Mouse (Mus musculus) intestine, embryonic 16.5 days (tissue): ENCODE measurements at regions not wholly inside any gene's neighbourhood (a gene's known extent, or its start where the extent isn't known, plus 50 kb on each side); places are given as distances from the start of the nearest gene placed in this dataset.

Source experiments
- ATAC-seq: fragments of 200-750 bp; cut with Nextera tagmentation; 2 replicates; pipeline ENCODE4 v1.8.0; 2017; ENCODE audit warnings: moderate TSS enrichment, moderate library complexity
- H3K27ac ChIP-seq: fragments of 300-500 bp; sonication (generic); 2 replicates; pipeline ENCODE4 v1.5.1; 2014; ENCODE audit warnings: mild to moderate bottlenecking, low read length
- H3K27me3 ChIP-seq: fragments of 300-500 bp; sonication (generic); replicated peaks from 2 replicates; pipeline ENCODE4 v1.6.1; 2014; ENCODE audit warnings: low read length, control low read depth, mixed read lengths; ENCODE audit not compliant: control insufficient read depth, insufficient read depth
- H3K36me3 ChIP-seq: fragments of 300-500 bp; sonication (generic); 2 replicates; pipeline ENCODE4 v1.6.1; 2014; ENCODE audit warnings: low read length, control low read depth; ENCODE audit not compliant: control insufficient read depth, insufficient read depth
- H3K4me1 ChIP-seq: fragments of 300-500 bp; sonication (generic); 2 replicates; pipeline ENCODE4 v1.6.1; 2014; ENCODE audit warnings: low read length, control low read depth, mixed read lengths; ENCODE audit not compliant: control insufficient read depth, insufficient read depth
- H3K4me2 ChIP-seq: fragments of 300-500 bp; sonication (generic); 2 replicates; pipeline ENCODE4 v1.6.1; 2014; ENCODE audit warnings: low read depth, low read length, control low read depth
- H3K4me3 ChIP-seq: fragments of 300-500 bp; sonication (generic); 2 replicates; pipeline ENCODE4 v1.5.1; 2014; ENCODE audit warnings: mild to moderate bottlenecking, low read length
- H3K9ac ChIP-seq: fragments of 300-500 bp; sonication (generic); 2 replicates; pipeline ENCODE4 v1.6.1; 2014; ENCODE audit warnings: low read depth, low read length
- H3K9me3 ChIP-seq: fragments of 300-500 bp; sonication (generic); 2 replicates; pipeline ENCODE4 v1.6.1; 2016; ENCODE audit warnings: low read length, control low read depth; ENCODE audit not compliant: control insufficient read depth
- WGBS: fragments of 180-500 bp; shearing (Covaris S2); extraction: QIAGEN DNeasy Blood & Tissue Kit; methylation state at CpG from one replicate; pipeline ENCODE4 v1.1.7; 2014; 5-methylcytosine and 5-hydroxymethylcytosine counted together

DNA sequence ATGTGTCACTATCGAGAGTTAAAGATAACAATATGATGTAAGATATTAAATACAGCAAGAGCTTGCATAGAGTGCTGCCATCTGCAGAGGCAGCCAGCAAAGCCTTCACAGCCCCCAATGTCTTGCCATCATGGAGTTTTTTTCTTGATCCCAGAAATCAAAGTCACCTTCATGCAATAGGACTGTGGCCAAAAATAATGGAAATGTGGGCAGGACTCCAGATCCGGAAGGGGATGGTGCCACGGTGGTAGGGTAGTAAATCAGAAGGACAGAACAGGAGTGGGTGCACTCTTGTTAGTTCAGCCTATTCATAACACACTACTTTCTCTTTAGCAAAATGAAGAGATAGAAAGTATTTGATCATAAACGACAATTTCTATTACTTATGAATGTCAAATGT lies 145.3 kb downstream of the Cavin4 start:
- H3K4me2 ChIP-seq: no peak overlapping the region
- no peaks in the 10 kb centered on the region for H3K36me3 ChIP-seq
- H3K4me1 ChIP-seq: no peaks in the 10 kb centered on the region
- H3K4me3 ChIP-seq: no peak overlapping the region
- H3K27me3 ChIP-seq: no peaks in the 10 kb centered on the region
- H3K9me3 ChIP-seq: no peaks in the 10 kb centered on the region
- H3K9ac ChIP-seq: no peak overlapping the region
- 89% methylated on average over 4 of the region's 4 CpGs for WGBS
- ATAC-seq: no peak
- H3K27ac ChIP-seq: no peak overlapping the region

DNA sequence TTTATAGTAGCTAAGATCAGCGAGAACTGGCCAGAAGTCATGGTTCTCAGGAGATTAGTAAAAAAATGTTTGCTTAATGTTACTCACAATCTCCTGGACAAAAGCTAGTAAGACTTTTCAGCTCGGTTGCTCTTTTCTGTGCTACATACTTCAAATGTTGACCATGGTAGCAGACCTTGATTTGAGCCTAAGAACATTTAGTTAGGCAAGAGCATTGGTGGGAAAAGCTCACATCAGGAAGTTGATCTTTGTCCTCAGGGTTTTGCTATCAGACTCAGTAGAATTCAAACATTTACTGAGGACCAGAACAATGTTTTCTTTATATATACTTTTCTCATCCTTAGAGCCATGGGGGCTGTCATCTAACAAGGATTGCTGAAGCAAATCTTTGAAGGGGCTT lies 170.4 kb downstream of the Cavin4 start:
- Histone ChIP-seq H3K9me3 (no peaks in the 10 kb centered on the region), H3K4me2 (no peak overlapping the region), H3K27ac (no peak overlapping the region), H3K27me3 (no peaks in the 10 kb centered on the region), H3K9ac (no peak overlapping the region), H3K4me1 (no peaks in the 10 kb centered on the region), H3K36me3 (no peaks in the 10 kb centered on the region), H3K4me3 (no peak overlapping the region)
- WGBS: 51% methylated on average over 2 of the region's 2 CpGs
- no peak for ATAC-seq

DNA sequence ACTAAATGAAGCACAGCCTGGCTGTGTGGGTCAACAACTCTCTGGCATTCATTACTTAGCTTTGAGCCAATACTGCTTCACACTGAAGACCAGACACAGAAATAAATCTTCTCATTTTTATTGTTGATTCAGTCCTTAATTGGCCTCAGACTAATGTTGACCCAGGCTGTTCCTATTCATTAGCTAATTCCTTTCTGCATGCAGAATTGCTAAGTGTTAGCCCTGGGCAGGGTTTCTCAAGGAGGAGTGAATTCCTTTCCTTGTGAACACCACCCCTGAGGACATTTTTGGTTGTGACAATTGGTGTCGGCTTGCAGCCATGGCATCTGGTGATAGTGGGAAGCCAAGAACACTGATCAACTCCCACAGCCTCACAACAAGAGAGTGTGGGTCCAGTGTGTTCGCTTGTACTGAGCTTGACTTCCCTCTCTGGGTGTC lies 179.5 kb downstream of the Cavin4 start:
- no peak overlapping the region for H3K4me2 ChIP-seq
- H3K4me3 ChIP-seq: no peak overlapping the region
- H3K27me3 ChIP-seq: no peaks in the 10 kb centered on the region
- no peaks in the 10 kb centered on the region for H3K36me3 ChIP-seq
- WGBS: 66% methylated on average over 2 of the region's 2 CpGs
- ATAC-seq: no peak
- H3K9ac ChIP-seq: no peak overlapping the region
- no peaks in the 10 kb centered on the region for H3K9me3 ChIP-seq
- no peak overlapping the region for H3K27ac ChIP-seq
- H3K4me1 ChIP-seq: no peaks in the 10 kb centered on the region

DNA sequence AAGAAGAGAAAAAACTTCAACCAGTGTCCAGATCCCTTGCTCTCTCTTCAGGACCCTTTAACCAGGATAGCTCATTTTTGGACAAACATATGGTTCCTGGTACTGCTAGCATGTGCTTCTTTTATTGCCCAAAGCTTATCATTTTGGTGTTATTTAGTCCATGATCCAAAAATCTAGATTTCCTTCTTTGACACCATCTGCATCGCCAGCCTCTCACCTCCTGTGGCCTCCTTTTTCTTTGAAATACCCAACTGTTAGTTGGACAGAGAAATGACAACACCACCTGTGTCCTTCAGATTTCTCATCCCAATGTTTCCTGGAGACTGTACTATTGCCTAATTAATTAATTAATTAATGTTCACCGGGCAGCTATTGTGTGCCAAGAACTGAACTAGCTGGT lies 188.0 kb upstream of the Plppr1 start:
- Histone ChIP-seq H3K9me3 (no peaks in the 10 kb centered on the region), H3K27ac (no peak overlapping the region), H3K4me3 (no peak overlapping the region), H3K4me2 (no peak overlapping the region), H3K4me1 (no peaks in the 10 kb centered on the region), H3K27me3 (no peaks in the 10 kb centered on the region), H3K9ac (no peak overlapping the region), H3K36me3 (no peaks in the 10 kb centered on the region)
- no peak for ATAC-seq
- WGBS: 88% methylated on average over 2 of the region's 2 CpGs

DNA sequence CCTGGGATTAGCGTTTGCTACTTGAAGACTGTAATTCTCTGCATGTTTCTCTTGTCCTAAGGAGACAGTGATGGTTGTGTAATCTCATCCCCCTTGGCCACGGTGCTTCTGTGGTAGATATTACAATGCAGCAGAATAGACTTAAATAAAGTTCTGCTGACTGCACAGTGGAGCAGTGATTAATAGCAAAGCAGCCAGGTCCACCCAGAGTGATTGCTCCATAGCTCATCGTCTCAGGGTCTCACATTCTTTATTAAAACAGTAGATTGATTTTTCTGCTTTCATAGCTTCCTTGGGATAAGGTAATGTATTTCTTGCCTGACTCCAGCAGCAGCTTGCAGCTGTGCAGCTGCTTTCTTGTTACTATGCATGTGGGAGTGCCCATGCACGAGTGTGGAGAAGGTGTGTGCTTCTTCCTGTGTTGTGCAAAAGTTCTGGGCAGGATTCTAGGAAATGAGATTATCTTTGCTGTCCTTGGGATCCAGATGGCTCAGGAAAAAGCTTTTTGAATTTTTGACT lies 169.9 kb upstream of the Plppr1 start:
- H3K4me3 ChIP-seq: no peak overlapping the region
- WGBS: 60% methylated on average over 4 of the region's 4 CpGs
- no peaks in the 10 kb centered on the region for H3K27me3 ChIP-seq
- no peaks in the 10 kb centered on the region for H3K36me3 ChIP-seq
- no peak for ATAC-seq
- no peak overlapping the region for H3K9ac ChIP-seq
- no peak overlapping the region for H3K4me2 ChIP-seq
- no peaks in the 10 kb centered on the region for H3K4me1 ChIP-seq
- no peak overlapping the region for H3K27ac ChIP-seq
- no peaks in the 10 kb centered on the region for H3K9me3 ChIP-seq

DNA sequence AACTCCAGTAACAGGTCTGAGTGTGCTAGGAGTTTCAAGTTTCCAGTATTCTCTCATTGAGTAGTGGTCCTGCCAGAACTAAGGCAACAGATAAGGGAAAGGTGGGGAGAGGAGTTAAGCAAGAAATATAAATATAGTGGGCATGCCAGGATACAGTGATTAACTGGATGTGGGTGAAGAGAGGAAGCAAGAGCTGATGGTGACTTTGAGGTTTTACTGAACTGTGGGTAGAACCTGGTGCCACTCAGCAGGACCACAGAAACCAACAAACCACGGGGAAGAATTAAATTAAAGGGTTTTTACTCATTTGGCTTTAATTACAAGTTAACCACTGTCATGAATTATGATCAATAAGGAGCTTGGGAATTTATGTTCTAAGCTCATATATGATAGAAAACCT lies 154.5 kb upstream of the Plppr1 start:
- no peak for ATAC-seq
- Histone ChIP-seq H3K9ac (no peak overlapping the region), H3K36me3 (no peaks in the 10 kb centered on the region), H3K27me3 (no peaks in the 10 kb centered on the region), H3K4me2 (no peak overlapping the region), H3K9me3 (no peaks in the 10 kb centered on the region), H3K27ac (no peak overlapping the region), H3K4me3 (no peak overlapping the region), H3K4me1 (no peaks in the 10 kb centered on the region)
- WGBS: 83% methylated on average over 1 of the region's 1 CpGs

DNA sequence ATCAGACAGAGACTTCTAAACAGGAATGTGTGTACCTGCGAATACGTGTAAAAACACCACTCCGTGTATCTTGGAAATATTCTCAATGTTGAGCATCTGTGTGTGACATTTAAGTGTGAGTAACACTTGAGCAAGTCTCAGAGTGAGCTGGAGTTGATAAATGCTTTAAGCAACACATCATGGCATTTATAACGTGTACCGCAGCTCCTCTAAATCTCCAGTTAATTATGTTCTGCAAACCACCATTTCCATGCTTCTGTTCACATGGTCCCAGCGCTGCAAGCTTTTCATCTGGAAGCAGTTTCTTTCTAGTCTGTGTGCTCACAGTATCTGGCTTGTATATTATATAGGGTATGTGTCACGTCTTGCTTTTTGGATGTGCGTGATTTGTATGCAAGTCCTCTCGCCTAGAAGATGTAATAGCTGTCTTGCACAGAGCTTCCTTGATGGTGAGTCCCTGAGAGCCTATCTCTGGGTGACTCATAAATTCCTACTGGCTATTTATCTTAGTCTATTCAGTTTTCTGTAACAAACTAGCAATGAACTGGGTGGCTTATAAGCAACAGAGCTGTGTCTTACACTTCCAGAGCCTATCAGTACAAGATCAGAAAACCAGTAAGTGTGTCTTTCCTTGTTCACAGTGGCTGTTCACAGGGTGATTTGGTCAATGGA lies 153.7 kb upstream of the Plppr1 start:
- Histone ChIP-seq H3K9me3 (no peaks in the 10 kb centered on the region), H3K36me3 (no peaks in the 10 kb centered on the region), H3K9ac (no peak overlapping the region), H3K4me1 (no peaks in the 10 kb centered on the region), H3K27me3 (no peaks in the 10 kb centered on the region), H3K4me3 (no peak overlapping the region), H3K4me2 (no peak overlapping the region), H3K27ac (no peak overlapping the region)
- no peak for ATAC-seq
- 69% methylated on average over 9 of the region's 9 CpGs for WGBS

DNA sequence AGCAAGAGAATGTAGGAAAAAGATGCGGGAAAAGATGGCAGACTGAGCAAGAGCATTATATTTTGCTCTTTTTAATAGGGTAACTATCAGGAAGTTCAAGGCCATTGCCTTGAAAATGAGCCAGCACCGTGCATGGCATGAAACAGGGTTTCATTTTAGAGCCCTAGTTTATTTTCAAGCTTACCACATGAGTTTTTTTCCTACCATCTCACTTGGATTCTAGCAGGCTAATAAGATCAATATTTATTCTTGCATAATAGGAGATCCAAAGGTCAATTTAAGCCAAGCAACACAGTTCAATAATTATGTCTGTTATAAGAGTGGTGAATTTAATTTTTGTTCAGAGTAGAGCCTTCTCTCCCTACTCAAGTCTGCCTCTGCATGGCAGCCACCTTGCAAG lies 149.9 kb upstream of the Plppr1 start:
- Histone ChIP-seq H3K9ac (no peak overlapping the region), H3K4me3 (no peak overlapping the region), H3K4me2 (no peak overlapping the region), H3K36me3 (no peaks in the 10 kb centered on the region), H3K27ac (no peak overlapping the region), H3K4me1 (no peaks in the 10 kb centered on the region), H3K27me3 (no peaks in the 10 kb centered on the region), H3K9me3 (no peaks in the 10 kb centered on the region)
- ATAC-seq: no peak
- WGBS: 72% methylated on average over 2 of the region's 2 CpGs

DNA sequence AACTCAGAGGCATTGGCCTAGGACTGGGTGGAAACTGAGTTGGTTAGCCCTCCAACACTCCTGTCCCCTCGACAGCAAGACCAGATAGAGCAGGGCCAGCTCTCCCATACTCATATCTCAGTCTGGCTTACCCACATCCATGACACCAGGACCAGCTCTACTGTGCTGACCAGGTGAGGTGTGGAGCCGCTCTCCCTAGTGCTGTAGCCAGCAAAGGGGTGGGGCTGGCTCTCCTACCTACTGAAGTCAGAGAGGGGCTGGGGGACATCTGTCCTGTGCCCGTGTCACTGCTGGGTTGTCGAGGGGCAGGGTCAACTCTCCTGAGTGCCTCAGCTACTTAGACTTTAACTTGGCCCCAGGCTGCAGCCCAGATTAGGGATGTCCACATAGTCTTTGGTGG lies 145.8 kb upstream of the Plppr1 start:
- Histone ChIP-seq H3K9me3 (no peaks in the 10 kb centered on the region), H3K36me3 (no peaks in the 10 kb centered on the region), H3K4me3 (no peak overlapping the region), H3K4me2 (no peak overlapping the region), H3K27ac (no peak overlapping the region), H3K27me3 (no peaks in the 10 kb centered on the region), H3K4me1 (no peaks in the 10 kb centered on the region), H3K9ac (no peak overlapping the region)
- no peak for ATAC-seq
- 81% methylated on average over 4 of the region's 4 CpGs for WGBS
